Mouse (Mus musculus) B cell, adult 62 days (primary cell): ENCODE data around the gene Sdhaf1. TPM values are rescaled to one million over a fixed set of nuclear protein-coding genes. Genes with fewer than 3 reads are reported as not detected.

Experiments
- total RNA-seq: library from RNA; stranded (reverse); gene quantifications from 4 replicates; pipeline ENCODE4 v1.2.4, GENCODE M21; 2023

The Sdhaf1 gene
- 17.4 to 20.4 TPM (median 17.5 TPM) in 4 replicates for total RNA-seq

GRCm38 (mm10) chr7:30323795-30324194, at the start of gene Sdhaf1:
Sdhaf1 (minus strand) TSS chr7:30323895.

GRCm38 (mm10) chr7:30362652-30363343, 39.1 kb upstream of the Sdhaf1 start, which contains the start of gene Lrfn3:
Lrfn3 (minus strand) TSS chr7:30362772.

GRCm38 (mm10) chr7:30321539-30322284, 2.0 kb downstream of the Sdhaf1 start, which contains the start of gene E130208F15Rik:
E130208F15Rik (plus strand) TSS chr7:30321740.

GRCm38 (mm10) chr7:30314721-30315155, 9.0 kb downstream of the Sdhaf1 start, which contains the start of gene Syne4:
Syne4 (plus strand) TSS chr7:30314807.

GRCm38 (mm10) chr7:30308076-30309005, 15.4 kb downstream of the Sdhaf1 start, which contains the start of gene Alkbh6:
Alkbh6 (plus strand) TSS chr7:30308717.

GRCm38 (mm10) chr7:30291215-30292131, 32.2 kb downstream of the Sdhaf1 start, which contains the start of gene Clip3:
Clip3 (plus strand) TSS chr7:30291728.

GRCm38 (mm10) chr7:30279951-30280669, 43.6 kb downstream of the Sdhaf1 start, which contains the start of the genes Thap8 and Wdr62:
Thap8 (plus strand) TSS chr7:30280094.
Wdr62 (minus strand) TSS chr7:30280419.

Other genes starting within 250 kb of the Sdhaf1 start
- 1.4 TPM in 1 of 4 replicates, not detected in the others for gene Gm26920, start 233.5 kb downstream of the Sdhaf1 start, total RNA-seq
- gene Zfp566, start 233.4 kb downstream of the Sdhaf1 start, total RNA-seq, result 3.4 to 7.1 TPM (median 5.3 TPM) in 4 replicates
- gene Zfp260, start 229.1 kb downstream of the Sdhaf1 start, total RNA-seq, result 21.4 to 32.3 TPM (median 22.1 TPM) in 4 replicates
- gene Zfp382, start 202.0 kb downstream of the Sdhaf1 start, total RNA-seq, result 11.9 to 15.5 TPM (median 15.2 TPM) in 4 replicates
- gene Zfp146, start 154.1 kb downstream of the Sdhaf1 start, total RNA-seq, result 43.1 to 54.7 TPM (median 48.2 TPM) in 4 replicates
- gene Cox7a1, start 139.8 kb downstream of the Sdhaf1 start, total RNA-seq, result not detected in 4 replicates
- gene Capns1, start 125.1 kb downstream of the Sdhaf1 start, total RNA-seq, result 170 to 185 TPM (median 179 TPM) in 4 replicates
- 34.3 to 44.9 TPM (median 41.8 TPM) in 4 replicates for gene Polr2i, start 91.9 kb downstream of the Sdhaf1 start, total RNA-seq
- 30.0 to 41.9 TPM (median 35.3 TPM) in 4 replicates for gene Tbcb, start 91.6 kb downstream of the Sdhaf1 start, total RNA-seq
- gene Ovol3, start 88.2 kb downstream of the Sdhaf1 start, total RNA-seq, result not detected in 4 replicates
- gene Thap8, start 43.8 kb downstream of the Sdhaf1 start, total RNA-seq, result 1.2 to 2.7 TPM (median 1.7 TPM) in 4 replicates
- gene Wdr62, start 43.5 kb downstream of the Sdhaf1 start, total RNA-seq, result 6.4 to 9.9 TPM (median 8.2 TPM) in 4 replicates
- gene Clip3, start 32.2 kb downstream of the Sdhaf1 start, total RNA-seq, result 1.2 TPM in 1 of 4 replicates, not detected in the others
- 67.8 to 84.6 TPM (median 78.6 TPM) in 4 replicates for gene Alkbh6, start 15.2 kb downstream of the Sdhaf1 start, total RNA-seq
- gene Syne4, start 9.1 kb downstream of the Sdhaf1 start, total RNA-seq, result 3.5 to 6.6 TPM (median 5.7 TPM) in 4 replicates
- 4.5 to 5.6 TPM (median 5.1 TPM) in 4 replicates for gene E130208F15Rik, start 2.2 kb downstream of the Sdhaf1 start, total RNA-seq
- gene Lrfn3, start 38.9 kb upstream of the Sdhaf1 start, total RNA-seq, result not detected in 4 replicates
- gene Tyrobp, start 89.9 kb upstream of the Sdhaf1 start, total RNA-seq, result 63.3 to 80.1 TPM (median 74.7 TPM) in 4 replicates
- gene Hcst, start 96.0 kb upstream of the Sdhaf1 start, total RNA-seq, result 34.8 to 42.0 TPM (median 39.2 TPM) in 4 replicates
- 332 to 428 TPM (median 371 TPM) in 4 replicates for gene Nfkbid, start 97.8 kb upstream of the Sdhaf1 start, total RNA-seq
- 0.22 TPM in 1 of 4 replicates, not detected in the others for gene Aplp1, start 121.6 kb upstream of the Sdhaf1 start, total RNA-seq
- gene Kirrel2, start 133.8 kb upstream of the Sdhaf1 start, total RNA-seq, result not detected in 4 replicates
- gene Nphs1, start 134.4 kb upstream of the Sdhaf1 start, total RNA-seq, result not detected in 4 replicates
- not detected in 4 replicates for gene Prodh2, start 169.7 kb upstream of the Sdhaf1 start, total RNA-seq
- 14.2 to 18.7 TPM (median 16.3 TPM) in 4 replicates for gene Arhgap33, start 211.2 kb upstream of the Sdhaf1 start, total RNA-seq
- 2.2 to 3.1 TPM (median 2.7 TPM) in 4 replicates for gene Hspb6, start 228.3 kb upstream of the Sdhaf1 start, total RNA-seq
- gene Proser3, start 228.4 kb upstream of the Sdhaf1 start, total RNA-seq, result 10.2 to 18.1 TPM (median 13.6 TPM) in 4 replicates
- gene Lin37, start 235.9 kb upstream of the Sdhaf1 start, total RNA-seq, result 38.9 to 50.0 TPM (median 41.5 TPM) in 4 replicates
- gene U2af1l4, start 239.4 kb upstream of the Sdhaf1 start, total RNA-seq, result 106 to 140 TPM (median 111 TPM) in 4 replicates
- 9.2 to 12.8 TPM (median 11.8 TPM) in 4 replicates for gene Gm49396, start 239.4 kb upstream of the Sdhaf1 start, total RNA-seq
- 135 to 152 TPM (median 138 TPM) in 4 replicates for gene Psenen, start 239.7 kb upstream of the Sdhaf1 start, total RNA-seq
- gene Igflr1, start 241.5 kb upstream of the Sdhaf1 start, total RNA-seq, result 5.6 to 11.7 TPM (median 8.2 TPM) in 4 replicates